Mouse (Mus musculus) ovary, postnatal 14 days (tissue): ENCODE results near the gene Vax2.
A peak's percentile ranks its signal among the peaks of the same experiment; 100 is the strongest.

ENCODE experiments used
- DNase-seq: peaks from one replicate; pipeline ENCODE4 v3.0.0; 2022; ENCODE audit warnings: low spot score

The Vax2 gene

GRCm38 (mm10) chr6:83762880-83763431, 51.9 kb downstream of the Vax2 start:
- peak; percentile 16 for DNase-seq

- no peak for DNase-seq
Measured at GRCm38 (mm10) chr6:83766982-83767381, 55.9 kb downstream of the Vax2 start.

GRCm38 (mm10) chr6:83768485-83768884, 57.4 kb downstream of the Vax2 start:
- DNase-seq: no peak

GRCm38 (mm10) chr6:83774126-83774525, 63.1 kb downstream of the Vax2 start:
- DNase-seq: no peak

- no peak for DNase-seq
Measured at GRCm38 (mm10) chr6:83774781-83775563, 63.9 kb downstream of the Vax2 start.

GRCm38 (mm10) chr6:83775638-83776293, 64.7 kb downstream of the Vax2 start, which contains the start of gene Tex261:
Tex261 (minus strand) TSS chr6:83775813.
- peak; percentile 89 for DNase-seq

- DNase-seq: no peak
Measured at GRCm38 (mm10) chr6:83778306-83778705, 67.2 kb downstream of the Vax2 start.

GRCm38 (mm10) chr6:83779026-83779425, 68.0 kb downstream of the Vax2 start:
- peak; percentile 38 for DNase-seq

GRCm38 (mm10) chr6:83786426-83786825, 75.4 kb downstream of the Vax2 start:
- no peak for DNase-seq
